Mouse (Mus musculus) forebrain, embryonic 14.5 days (tissue): ENCODE data around the gene Kcna7. TPM values are rescaled to one million over a fixed set of nuclear protein-coding genes. Genes with fewer than 3 reads are reported as not detected.

ENCODE experiments used
- ATAC-seq: fragments of 200-750 bp; cut with Nextera tagmentation; 2 replicates; pipeline ENCODE4 v1.8.0; 2017; ENCODE audit warnings: mild to moderate bottlenecking, moderate library complexity
- DNase-seq: peaks from one replicate; pipeline ENCODE4 v3.0.0-alpha.2; 2015; ENCODE audit warnings: low spot score
- H3K27ac ChIP-seq: fragments of 300-500 bp; sonication (generic); 2 replicates; pipeline ENCODE4 v1.5.1; 2014; ENCODE audit warnings: low read depth, mild to moderate bottlenecking, control low read depth, low read length, moderate library complexity
- H3K27me3 ChIP-seq: fragments of 300-500 bp; sonication (generic); replicated peaks from 2 replicates; pipeline ENCODE4 v1.6.1; 2014; ENCODE audit warnings: low read length, control low read depth, mixed read lengths; ENCODE audit not compliant: control insufficient read depth, insufficient read depth
- H3K36me3 ChIP-seq: fragments of 300-500 bp; sonication (generic); 2 replicates; pipeline ENCODE4 v1.6.1; 2014; ENCODE audit warnings: low read length, control low read depth; ENCODE audit not compliant: control insufficient read depth, insufficient read depth
- H3K4me1 ChIP-seq: fragments of 300-500 bp; sonication (generic); 2 replicates; pipeline ENCODE4 v1.6.1; 2014; ENCODE audit warnings: antibody characterized with exemption, low read length, control low read depth; ENCODE audit not compliant: control insufficient read depth, insufficient read depth
- H3K4me2 ChIP-seq: fragments of 300-500 bp; sonication (generic); 2 replicates; pipeline ENCODE4 v1.6.1; 2014; ENCODE audit warnings: mild to moderate bottlenecking, control low read depth, low read length
- H3K4me3 ChIP-seq: fragments of 300-500 bp; sonication (generic); 2 replicates; pipeline ENCODE4 v1.5.1; 2014; ENCODE audit warnings: low read depth, low read length, control low read depth
- H3K9ac ChIP-seq: fragments of 300-500 bp; sonication (generic); 2 replicates; pipeline ENCODE4 v1.6.1; 2014; ENCODE audit warnings: mild to moderate bottlenecking, low read length, control low read depth, moderate library complexity
- H3K9me3 ChIP-seq: fragments of 300-500 bp; sonication (generic); replicated peaks from 2 replicates; pipeline ENCODE4 v1.6.1; 2016; ENCODE audit warnings: low read length, control low read depth, mixed read lengths; ENCODE audit not compliant: control insufficient read depth
- WGBS: fragments of 180-500 bp; shearing (Covaris S2); extraction: QIAGEN DNeasy Blood & Tissue Kit; methylation state at CpG from one replicate; pipeline ENCODE4 v1.1.7; 2014; 5-methylcytosine and 5-hydroxymethylcytosine counted together
- polyA plus RNA-seq: library from polyadenylated mRNA; unstranded; fragments of >200 nt; fragmentation: Nextera tagmentation; extraction: Ambion mirVana; gene quantifications from 2 replicates; pipeline ENCODE4 v1.2.1, GENCODE M21; 2014

Gene Kcna7
- polyA plus RNA-seq, 1 experiment from 2014 or later = not detected

DNA sequence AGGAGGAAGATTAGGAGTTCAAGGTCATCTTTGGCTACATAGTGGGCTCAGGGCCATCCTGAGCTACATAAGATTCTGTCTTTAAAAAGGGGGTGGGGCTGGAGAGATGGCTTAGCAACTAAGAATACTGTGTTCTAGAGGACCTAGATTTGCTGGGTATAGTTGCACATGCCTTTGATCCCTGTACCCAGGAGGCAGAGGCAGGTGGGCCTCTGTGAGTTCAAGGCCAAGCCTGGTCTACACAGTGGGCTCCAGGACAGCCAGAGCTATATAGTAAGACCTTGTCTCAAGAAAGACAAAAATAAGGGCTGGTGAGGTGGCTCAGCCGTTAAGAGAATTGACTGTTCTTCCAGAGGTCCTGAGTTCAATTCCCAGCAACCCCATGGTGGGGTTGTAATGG lies 44.5 kb downstream of the Kcna7 start:
- no peaks in the 10 kb centered on the region for H3K4me1 ChIP-seq
- ATAC-seq (no peak), DNase-seq (no peak)
- no peaks in the 10 kb centered on the region for H3K9me3 ChIP-seq
- WGBS = 90% methylated on average over 1 of the region's 1 CpGs
- H3K36me3 ChIP-seq = peaks cover 43% of the 10 kb centered on the region
- H3K4me3 ChIP-seq = no peak overlapping the region
- H3K9ac ChIP-seq = no peak overlapping the region
- no peak overlapping the region for H3K4me2 ChIP-seq
- no peaks in the 10 kb centered on the region for H3K27me3 ChIP-seq
- no peak overlapping the region for H3K27ac ChIP-seq

DNA sequence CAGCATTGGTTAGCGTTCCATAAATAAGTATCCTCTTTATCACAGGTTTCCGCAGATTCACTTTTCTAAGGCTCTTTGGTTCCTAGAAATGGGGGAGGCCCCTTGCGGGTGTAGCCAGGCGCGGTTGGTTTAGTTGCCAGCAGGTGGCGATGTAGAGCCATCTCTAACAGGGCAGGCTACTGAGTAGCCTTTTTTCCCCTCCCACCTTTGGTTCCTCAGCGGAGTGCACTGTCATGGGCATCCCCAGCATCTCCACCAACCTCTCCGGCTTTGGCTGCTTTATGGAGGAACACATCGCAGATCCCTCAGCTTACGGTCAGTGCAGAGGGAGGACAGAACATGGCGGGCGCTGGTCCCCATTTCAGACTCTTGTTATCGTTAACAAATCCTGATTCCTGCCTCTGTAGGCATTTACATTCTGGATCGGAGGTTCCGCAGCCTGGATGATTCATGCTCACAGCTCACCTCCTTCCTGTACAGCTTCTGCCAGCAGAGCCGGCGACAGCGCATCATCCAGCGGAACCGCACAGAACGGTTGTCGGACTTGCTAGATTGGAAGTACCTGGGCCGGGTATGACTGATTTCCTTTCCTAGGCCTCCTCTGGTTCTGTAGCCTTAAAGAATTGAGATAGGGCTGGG lies 46.0 kb downstream of the Kcna7 start:
- H3K27me3 ChIP-seq = no peaks in the 10 kb centered on the region
- H3K4me2 ChIP-seq = no peak overlapping the region
- H3K9ac ChIP-seq = no peak overlapping the region
- DNase-seq (peak; percentile 83), ATAC-seq (peak; percentile 81)
- H3K9me3 ChIP-seq = no peaks in the 10 kb centered on the region
- 49% methylated on average over 23 of the region's 23 CpGs for WGBS
- H3K27ac ChIP-seq = no peak overlapping the region
- H3K4me1 ChIP-seq = no peaks in the 10 kb centered on the region
- H3K36me3 ChIP-seq = peaks cover 48% of the 10 kb centered on the region
- H3K4me3 ChIP-seq = no peak overlapping the region

GRCm38 (mm10) chr7:45454971-45455370 lies 49.5 kb downstream of the Kcna7 start:
- DNase-seq = no peak
- H3K4me3 ChIP-seq = no peak overlapping the region
- no peaks in the 10 kb centered on the region for H3K9me3 ChIP-seq
- peaks cover 55% of the 10 kb centered on the region for H3K36me3 ChIP-seq
- H3K27me3 ChIP-seq = no peaks in the 10 kb centered on the region
- no peak for ATAC-seq
- no peak overlapping the region for H3K9ac ChIP-seq
- H3K27ac ChIP-seq = no peak overlapping the region
- H3K4me1 ChIP-seq = peaks cover 16% of the 10 kb centered on the region
- H3K4me2 ChIP-seq = no peak overlapping the region
- WGBS = 92% methylated on average over 15 of the region's 15 CpGs

DNA sequence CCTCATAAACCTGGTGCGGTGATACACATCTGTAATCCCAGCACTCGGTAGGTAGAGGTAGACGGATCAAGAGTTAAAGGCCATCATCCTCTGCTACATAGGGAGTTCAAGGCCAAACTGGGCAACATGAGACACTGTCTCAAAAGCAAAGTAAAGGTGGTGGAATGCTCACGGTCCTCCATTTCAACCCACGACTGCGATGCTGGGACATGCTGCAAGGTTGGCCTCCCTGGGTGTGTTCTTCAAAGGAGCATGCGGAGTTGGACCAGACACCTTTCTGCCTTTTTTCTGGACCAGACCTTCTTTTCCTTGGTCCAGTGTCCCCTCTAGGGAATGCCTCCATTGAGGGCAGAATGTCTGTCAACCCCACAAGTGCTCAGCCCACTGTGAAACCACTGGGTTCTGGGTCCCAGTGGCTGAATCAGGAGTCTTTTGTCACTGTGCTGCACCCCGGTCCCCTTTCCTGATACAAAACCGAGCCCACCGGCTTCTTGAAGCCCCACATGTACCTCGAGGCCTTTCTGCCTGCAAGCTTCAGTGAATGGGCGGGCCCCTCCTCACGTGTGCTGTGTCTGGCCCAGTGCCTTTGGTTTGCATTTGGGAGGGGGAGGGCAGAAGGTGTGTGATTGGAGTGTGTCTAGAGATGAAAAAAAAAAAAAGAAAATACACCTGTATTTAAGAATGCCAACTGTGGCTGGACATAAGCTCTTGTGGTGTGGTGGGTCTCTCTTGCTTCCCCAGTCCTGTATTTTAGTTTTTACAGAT lies 50.7 kb downstream of the Kcna7 start:
- peaks cover 56% of the 10 kb centered on the region for H3K36me3 ChIP-seq
- H3K4me1 ChIP-seq = peaks cover 24% of the 10 kb centered on the region
- DNase-seq (no peak), ATAC-seq (no peak)
- H3K4me3 ChIP-seq = no peak overlapping the region
- H3K9me3 ChIP-seq = no peaks in the 10 kb centered on the region
- H3K9ac ChIP-seq = no peak overlapping the region
- H3K27ac ChIP-seq = no peak overlapping the region
- H3K4me2 ChIP-seq = no peak overlapping the region
- 73% methylated on average over 13 of the region's 13 CpGs for WGBS
- H3K27me3 ChIP-seq = no peaks in the 10 kb centered on the region

DNA sequence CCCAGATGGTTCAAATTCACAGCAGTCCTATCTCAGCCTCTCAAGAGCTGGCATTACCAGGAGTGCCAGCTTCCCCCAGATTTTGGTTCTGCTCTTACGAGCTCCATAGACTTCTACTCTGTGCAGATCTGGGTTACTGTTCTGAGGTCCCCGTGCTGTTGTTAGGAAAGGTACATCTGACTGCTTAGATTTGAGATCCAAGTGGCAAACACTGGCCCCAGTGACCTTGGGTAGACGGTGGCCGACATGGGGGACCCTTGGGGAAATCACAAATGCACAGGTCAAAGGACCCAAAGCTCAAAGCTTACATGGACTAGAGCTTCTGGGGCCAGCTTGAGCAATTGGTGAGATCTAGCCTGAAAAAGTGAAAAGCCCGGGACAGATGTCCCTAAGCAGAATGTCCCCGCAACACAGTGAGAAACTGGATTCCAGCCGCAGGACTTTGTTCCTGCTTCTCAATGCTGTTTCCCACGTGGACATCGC lies 51.3 kb downstream of the Kcna7 start:
- H3K27ac ChIP-seq = peak overlapping the region; percentile 29; the same call in 1 of the 2 replicates
- ATAC-seq = no peak
- no peaks in the 10 kb centered on the region for H3K27me3 ChIP-seq
- peaks cover 24% of the 10 kb centered on the region for H3K4me1 ChIP-seq
- H3K9ac ChIP-seq = no peak overlapping the region
- 0 out of 2 replicates have a peak overlapping the region, but pooled peaks have one; percentile 80 for H3K4me3 ChIP-seq
- H3K4me2 ChIP-seq = peak overlapping the region; percentile 83
- 60% methylated on average over 9 of the region's 9 CpGs for WGBS
- no peaks in the 10 kb centered on the region for H3K9me3 ChIP-seq
- no peak for DNase-seq
- H3K36me3 ChIP-seq = peaks cover 60% of the 10 kb centered on the region

DNA sequence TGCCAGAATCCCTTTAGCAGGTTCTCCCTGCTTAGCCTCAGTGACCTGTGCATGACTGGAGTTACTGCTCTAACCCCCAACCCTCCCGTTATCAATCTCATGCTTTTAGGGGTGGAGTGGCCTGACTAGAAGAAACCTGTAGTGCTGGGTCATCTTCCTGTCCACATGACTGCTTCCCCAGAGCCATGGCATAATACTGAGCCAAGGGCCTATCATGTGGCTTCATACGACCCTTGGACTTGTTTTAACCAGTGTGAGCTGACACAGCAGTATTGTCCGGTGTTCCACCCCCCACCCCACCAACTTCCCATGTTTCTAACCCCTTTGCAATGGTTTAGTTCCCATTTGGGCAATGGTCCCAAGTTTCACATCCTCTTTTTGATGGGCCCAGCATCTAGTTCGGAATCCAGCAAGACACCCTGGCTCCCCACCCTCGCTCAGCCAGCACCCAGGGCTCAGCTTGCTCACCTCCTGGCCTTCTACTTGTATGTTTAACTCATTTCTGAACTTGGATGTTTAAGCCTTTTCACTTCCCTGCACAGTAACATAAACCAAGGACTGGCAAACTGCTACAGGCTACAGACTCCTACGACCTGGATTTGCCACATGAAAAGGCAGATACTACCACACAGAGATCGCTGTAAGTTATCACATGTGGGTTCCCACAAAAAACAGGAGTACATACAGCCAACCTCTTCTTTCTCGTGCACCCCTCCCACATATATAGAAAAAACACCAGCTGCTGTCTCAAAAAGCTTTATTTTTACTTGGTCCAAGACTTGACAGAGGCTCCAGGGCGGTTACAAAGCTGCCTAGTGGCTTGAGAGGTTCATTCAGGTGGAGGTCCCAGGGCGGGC lies 52.0 kb downstream of the Kcna7 start:
- no peak for ATAC-seq
- H3K4me2 ChIP-seq = peak overlapping the region; percentile 83
- H3K36me3 ChIP-seq = peaks cover 61% of the 10 kb centered on the region
- no peaks in the 10 kb centered on the region for H3K9me3 ChIP-seq
- peak overlapping the region; percentile 94 for H3K9ac ChIP-seq
- H3K4me3 ChIP-seq = peak overlapping the region; percentile 80
- H3K27ac ChIP-seq = peak overlapping the region; percentile 29; the same call in 1 of the 2 replicates
- no peak for DNase-seq
- H3K27me3 ChIP-seq = no peaks in the 10 kb centered on the region
- WGBS = 70% methylated on average over 10 of the region's 10 CpGs
- H3K4me1 ChIP-seq = peaks cover 24% of the 10 kb centered on the region

DNA sequence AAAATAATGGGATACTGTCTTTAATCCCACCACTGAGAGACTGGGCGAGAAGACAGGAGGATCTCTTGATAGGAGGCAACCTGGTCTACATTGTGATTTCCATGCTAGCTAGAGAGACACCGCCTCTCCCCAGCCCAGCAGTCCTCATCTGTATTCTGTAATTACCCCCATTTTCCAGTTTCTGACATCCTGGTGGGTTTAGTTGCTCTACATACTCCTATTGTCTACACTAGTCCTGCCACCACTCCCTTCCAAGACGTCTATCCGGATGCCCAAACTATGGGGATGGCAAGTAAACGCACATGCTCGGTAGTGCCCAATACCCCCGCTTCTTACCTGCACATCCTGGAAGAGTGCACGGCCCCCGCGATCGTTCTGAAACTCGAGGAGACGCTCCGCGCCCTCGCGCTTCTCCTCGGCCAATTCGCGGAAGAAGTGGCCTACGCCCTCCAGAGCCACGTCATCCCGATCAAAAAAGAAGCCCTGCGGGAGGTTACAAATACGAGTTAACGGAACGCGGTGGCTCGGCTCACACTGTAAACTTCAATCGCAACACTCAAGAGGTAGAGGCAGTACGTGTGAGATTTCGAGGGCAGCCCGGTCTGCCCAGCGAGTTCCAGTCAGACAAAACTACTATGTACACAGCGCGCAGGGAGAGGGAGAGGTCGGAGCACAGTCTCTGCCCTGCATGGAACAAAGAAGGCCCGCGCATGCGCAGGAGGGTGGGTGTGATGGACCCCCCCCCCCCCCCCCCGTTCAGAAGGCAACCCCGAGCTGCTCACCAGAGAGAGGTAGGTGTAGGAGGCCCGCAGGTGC lies 53.5 kb downstream of the Kcna7 start:
- Histone ChIP-seq H3K27me3 (no peaks in the 10 kb centered on the region), H3K36me3 (peaks cover 70% of the 10 kb centered on the region), H3K9ac (peak overlapping the region; percentile 94), H3K4me2 (peak overlapping the region; percentile 83), H3K27ac (peak overlapping the region; percentile 98), H3K9me3 (no peaks in the 10 kb centered on the region), H3K4me3 (peak overlapping the region; percentile 80), H3K4me1 (peaks cover 24% of the 10 kb centered on the region)
- under 1% methylated on average over 39 of the region's 43 CpGs for WGBS
- DNase-seq (peak; percentile 89), ATAC-seq (peak; percentile 77)
